Mouse (Mus musculus): ENCODE data around the gene Hormad2. TPM values are rescaled to one million over a fixed set of nuclear protein-coding genes. Genes with fewer than 3 reads are reported as not detected.

Gene Hormad2
- polyA plus RNA-seq, 1 experiment from 2014 or later: 0.31 TPM

GRCm38 (mm10) chr11:4438211-4438610 is 2.7 kb downstream of the Hormad2 start:
- ATAC-seq (ENCODE audit: insufficient number of reproducible peaks, low FRiP score, low TSS enrichment, low read depth): no peak
- Histone ChIP-seq H3K36me3 (no peaks in the 10 kb centered on the region), H3K9me3 (no peaks in the 10 kb centered on the region), H3K4me2 (no peak overlapping the region), H3K4me3 (no peak overlapping the region), H3K4me1 (no peaks in the 10 kb centered on the region), H3K27ac (no peak overlapping the region), H3K27me3 (no peaks in the 10 kb centered on the region), H3K9ac (no peak overlapping the region)
- WGBS: 76% methylated on average over 2 of the region's 2 CpGs

GRCm38 (mm10) chr11:4437318-4437717 is 3.6 kb downstream of the Hormad2 start:
- no peak overlapping the region for H3K4me2 ChIP-seq
- no peaks in the 10 kb centered on the region for H3K4me1 ChIP-seq
- H3K27ac ChIP-seq: no peak overlapping the region
- H3K27me3 ChIP-seq: no peaks in the 10 kb centered on the region
- H3K4me3 ChIP-seq: no peak overlapping the region
- no peak for ATAC-seq (ENCODE audit: insufficient number of reproducible peaks, low FRiP score, low TSS enrichment, low read depth)
- no peaks in the 10 kb centered on the region for H3K9me3 ChIP-seq
- no peak overlapping the region for H3K9ac ChIP-seq
- 67% methylated on average over 1 of the region's 1 CpGs for WGBS
- H3K36me3 ChIP-seq: no peaks in the 10 kb centered on the region

GRCm38 (mm10) chr11:4436631-4437030 is 4.3 kb downstream of the Hormad2 start:
- Histone ChIP-seq H3K4me2 (no peak overlapping the region), H3K9me3 (no peaks in the 10 kb centered on the region), H3K27ac (no peak overlapping the region), H3K27me3 (no peaks in the 10 kb centered on the region), H3K4me1 (no peaks in the 10 kb centered on the region), H3K9ac (no peak overlapping the region), H3K36me3 (no peaks in the 10 kb centered on the region), H3K4me3 (no peak overlapping the region)
- 73% methylated on average over 3 of the region's 3 CpGs for WGBS
- no peak for ATAC-seq (ENCODE audit: insufficient number of reproducible peaks, low FRiP score, low TSS enrichment, low read depth)

GRCm38 (mm10) chr11:4434461-4434860 is 6.4 kb downstream of the Hormad2 start:
- WGBS: 61% methylated on average over 4 of the region's 4 CpGs
- Histone ChIP-seq H3K27me3 (no peaks in the 10 kb centered on the region), H3K9me3 (no peaks in the 10 kb centered on the region), H3K9ac (no peak overlapping the region), H3K4me1 (no peaks in the 10 kb centered on the region), H3K4me3 (no peak overlapping the region), H3K4me2 (no peak overlapping the region), H3K27ac (no peak overlapping the region), H3K36me3 (no peaks in the 10 kb centered on the region)
- ATAC-seq (ENCODE audit: insufficient number of reproducible peaks, low FRiP score, low TSS enrichment, low read depth): no peak

GRCm38 (mm10) chr11:4423818-4424217 is 17.1 kb downstream of the Hormad2 start:
- no peak overlapping the region for H3K27ac ChIP-seq
- 0 out of 2 replicates have a peak, but pooled peaks cover 3% of the 10 kb centered on the region for H3K4me1 ChIP-seq
- H3K4me3 ChIP-seq: no peak overlapping the region
- H3K9me3 ChIP-seq: no peaks in the 10 kb centered on the region
- H3K36me3 ChIP-seq: no peaks in the 10 kb centered on the region
- WGBS: 81% methylated on average over 8 of the region's 8 CpGs
- no peak for ATAC-seq (ENCODE audit: insufficient number of reproducible peaks, low FRiP score, low TSS enrichment, low read depth)
- peaks cover 6% of the 10 kb centered on the region; the same call in 1 of the 2 replicates for H3K27me3 ChIP-seq
- no peak overlapping the region for H3K9ac ChIP-seq
- no peak overlapping the region for H3K4me2 ChIP-seq

GRCm38 (mm10) chr11:4422494-4423425 is 18.1 kb downstream of the Hormad2 start:
- peaks cover 6% of the 10 kb centered on the region; the same call in 1 of the 2 replicates for H3K27me3 ChIP-seq
- H3K4me3 ChIP-seq: no peak overlapping the region
- no peaks in the 10 kb centered on the region for H3K36me3 ChIP-seq
- H3K9ac ChIP-seq: no peak overlapping the region
- no peak overlapping the region for H3K27ac ChIP-seq
- 0 out of 2 replicates have a peak, but pooled peaks cover 3% of the 10 kb centered on the region for H3K4me1 ChIP-seq
- 79% methylated on average over 16 of the region's 16 CpGs for WGBS
- no peak overlapping the region for H3K4me2 ChIP-seq
- H3K9me3 ChIP-seq: no peaks in the 10 kb centered on the region
- no peak for ATAC-seq (ENCODE audit: insufficient number of reproducible peaks, low FRiP score, low TSS enrichment, low read depth)

GRCm38 (mm10) chr11:4421933-4422488 is 18.9 kb downstream of the Hormad2 start:
- WGBS: 26% methylated on average over 6 of the region's 6 CpGs
- no peak overlapping the region for H3K27ac ChIP-seq
- ATAC-seq (ENCODE audit: insufficient number of reproducible peaks, low FRiP score, low TSS enrichment, low read depth): no peak

GRCm38 (mm10) chr11:4417986-4418385 is 22.9 kb downstream of the Hormad2 start:
- ATAC-seq (ENCODE audit: insufficient number of reproducible peaks, low FRiP score, low TSS enrichment, low read depth): no peak
- Histone ChIP-seq H3K27ac (no peak overlapping the region), H3K4me3 (no peak overlapping the region), H3K36me3 (no peaks in the 10 kb centered on the region), H3K4me2 (no peak overlapping the region), H3K9me3 (no peaks in the 10 kb centered on the region), H3K4me1 (0 out of 2 replicates have a peak, but pooled peaks cover 3% of the 10 kb centered on the region), H3K27me3 (no peaks in the 10 kb centered on the region), H3K9ac (no peak overlapping the region)
- WGBS: 70% methylated on average over 3 of the region's 3 CpGs

More at GRCm38 (mm10) chr11:4421933-4422488, 18.9 kb downstream of the Hormad2 start:
- H3K9ac ChIP-seq: no peak overlapping the region
- H3K36me3 ChIP-seq: no peaks in the 10 kb centered on the region
- H3K27me3 ChIP-seq: peaks cover 6% of the 10 kb centered on the region; the same call in 1 of the 2 replicates
- no peak overlapping the region for H3K4me3 ChIP-seq
- 0 out of 2 replicates have a peak, but pooled peaks cover 3% of the 10 kb centered on the region for H3K4me1 ChIP-seq
- no peak overlapping the region for H3K4me2 ChIP-seq
- H3K9me3 ChIP-seq: no peaks in the 10 kb centered on the region

GRCm38 (mm10) chr11:4412294-4412693 is 28.6 kb downstream of the Hormad2 start:
- Histone ChIP-seq H3K9me3 (no peaks in the 10 kb centered on the region), H3K9ac (no peak overlapping the region), H3K4me3 (no peak overlapping the region), H3K27ac (no peak overlapping the region), H3K4me1 (no peaks in the 10 kb centered on the region), H3K27me3 (no peaks in the 10 kb centered on the region), H3K4me2 (no peak overlapping the region), H3K36me3 (no peaks in the 10 kb centered on the region)
- no peak for ATAC-seq (ENCODE audit: insufficient number of reproducible peaks, low FRiP score, low TSS enrichment, low read depth)
- WGBS: 92% methylated on average over 4 of the region's 4 CpGs

GRCm38 (mm10) chr11:4404277-4404676 is 36.6 kb downstream of the Hormad2 start:
- no peaks in the 10 kb centered on the region for H3K27me3 ChIP-seq
- no peak overlapping the region for H3K4me3 ChIP-seq
- no peak overlapping the region for H3K9ac ChIP-seq
- no peak overlapping the region for H3K4me2 ChIP-seq
- ATAC-seq (ENCODE audit: insufficient number of reproducible peaks, low FRiP score, low TSS enrichment, low read depth): no peak
- no peaks in the 10 kb centered on the region for H3K36me3 ChIP-seq
- no peaks in the 10 kb centered on the region for H3K4me1 ChIP-seq
- 39% methylated on average over 4 of the region's 4 CpGs for WGBS
- no peaks in the 10 kb centered on the region for H3K9me3 ChIP-seq
- H3K27ac ChIP-seq: no peak overlapping the region

GRCm38 (mm10) chr11:4403381-4403780 is 37.5 kb downstream of the Hormad2 start:
- ATAC-seq (ENCODE audit: insufficient number of reproducible peaks, low FRiP score, low TSS enrichment, low read depth): no peak
- Histone ChIP-seq H3K4me1 (no peaks in the 10 kb centered on the region), H3K27me3 (no peaks in the 10 kb centered on the region), H3K36me3 (no peaks in the 10 kb centered on the region), H3K27ac (no peak overlapping the region), H3K9me3 (no peaks in the 10 kb centered on the region), H3K9ac (no peak overlapping the region), H3K4me2 (no peak overlapping the region), H3K4me3 (no peak overlapping the region)
- WGBS: 82% methylated on average over 7 of the region's 7 CpGs

- WGBS: 67% methylated on average over 5 of the region's 5 CpGs
- H3K9me3 ChIP-seq: no peaks in the 10 kb centered on the region
- H3K27ac ChIP-seq: no peak overlapping the region
- H3K36me3 ChIP-seq: no peaks in the 10 kb centered on the region
- H3K4me2 ChIP-seq: no peak overlapping the region
- no peak overlapping the region for H3K9ac ChIP-seq
- H3K4me1 ChIP-seq: no peaks in the 10 kb centered on the region
- no peaks in the 10 kb centered on the region for H3K27me3 ChIP-seq
- H3K4me3 ChIP-seq: no peak overlapping the region
- ATAC-seq (ENCODE audit: insufficient number of reproducible peaks, low FRiP score, low TSS enrichment, low read depth): no peak
Measured at GRCm38 (mm10) chr11:4401251-4401650, 39.7 kb downstream of the Hormad2 start.

All from limb, embryonic 15.5 days (tissue).